Mouse (Mus musculus): Measurements from ENCODE around the gene B020031M17Rik. TPM values are rescaled to one million over a fixed set of nuclear protein-coding genes. Genes with fewer than 3 reads are reported as not detected.
"Not testable (repeated sequence)": the region's sequence is repeated elsewhere in the genome, so short reads cannot be mapped to it uniquely, and the experiment has no call there.

The B020031M17Rik gene
- polyA plus RNA-seq (2015; fragmentation: Nextera tagmentation; extraction: Ambion mirVana): not detected in 2 replicates

DNA sequence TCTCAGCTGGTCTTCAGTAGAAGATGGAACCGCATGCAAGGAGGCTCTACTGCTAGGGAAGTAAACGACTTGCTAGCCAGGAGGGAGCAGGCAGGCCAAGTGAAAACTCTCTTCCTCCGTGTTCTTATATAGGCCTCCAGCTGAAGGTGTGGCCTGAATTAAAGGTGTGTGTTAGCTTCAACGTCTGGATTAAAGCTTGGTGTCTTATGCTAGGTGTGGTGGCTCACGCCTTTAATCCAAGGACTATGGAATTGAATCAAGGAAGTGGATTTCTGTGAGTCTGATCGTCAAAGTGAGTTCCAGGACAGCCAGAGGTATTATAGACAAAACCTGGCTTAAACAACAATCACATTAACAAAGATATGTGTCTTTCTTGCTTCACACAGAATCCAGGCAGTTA, at the start of gene B020031M17Rik:
TSS of gene B020031M17Rik (minus strand) at position 101 of the 400 bp plus-strand sequence.
- not testable (repeated sequence) for H3K9me3 ChIP-seq (ENCODE audit: control insufficient read depth, low read length); H3K36me3 ChIP-seq (ENCODE audit: control insufficient read depth, insufficient read depth, low read length); ATAC-seq (ENCODE audit: low read depth); H3K4me3 ChIP-seq (ENCODE audit: low read length); H3K9ac ChIP-seq (ENCODE audit: low read length); H3K27ac ChIP-seq (ENCODE audit: low read length); H3K4me2 ChIP-seq (ENCODE audit: low read depth, low read length); H3K4me1 ChIP-seq (replicated peaks; ENCODE audit: control insufficient read depth, insufficient read depth, low read length); H3K27me3 ChIP-seq (ENCODE audit: control insufficient read depth, insufficient read depth, low read depth, low read length)
- 69% methylated on average over 3 of the region's 6 CpGs for WGBS

DNA sequence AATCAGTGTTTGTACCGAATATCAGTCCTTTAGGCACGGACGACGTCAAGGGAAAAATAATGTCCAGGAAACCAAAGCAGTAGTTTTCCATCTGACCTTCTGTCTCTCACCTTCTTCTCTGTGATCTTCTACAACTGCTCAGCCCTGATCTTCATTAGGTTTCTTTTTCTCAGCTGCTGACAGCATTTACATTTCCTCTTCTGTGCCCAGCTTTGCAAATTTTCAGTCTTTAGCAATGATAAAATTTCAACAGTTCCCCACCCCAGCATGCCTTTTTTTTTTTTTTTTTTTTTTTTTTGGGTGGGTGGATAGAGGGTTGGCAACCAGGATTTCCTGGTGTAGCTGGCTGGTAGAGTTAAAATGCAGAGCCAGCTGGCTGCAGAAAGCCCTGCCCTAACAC, 48.6 kb upstream of the B020031M17Rik start:
- not testable (repeated sequence) for H3K4me1 ChIP-seq (replicated peaks; ENCODE audit: control insufficient read depth, insufficient read depth, low read length); ATAC-seq (ENCODE audit: low read depth); H3K9me3 ChIP-seq (ENCODE audit: control insufficient read depth, low read length); H3K4me2 ChIP-seq (ENCODE audit: low read depth, low read length); H3K27ac ChIP-seq (ENCODE audit: low read length); H3K27me3 ChIP-seq (ENCODE audit: control insufficient read depth, insufficient read depth, low read depth, low read length); H3K36me3 ChIP-seq (ENCODE audit: control insufficient read depth, insufficient read depth, low read length); H3K9ac ChIP-seq (ENCODE audit: low read length); H3K4me3 ChIP-seq (ENCODE audit: low read length)
- no CpG with 5 or more reads among the region's 4 CpGs for WGBS

DNA sequence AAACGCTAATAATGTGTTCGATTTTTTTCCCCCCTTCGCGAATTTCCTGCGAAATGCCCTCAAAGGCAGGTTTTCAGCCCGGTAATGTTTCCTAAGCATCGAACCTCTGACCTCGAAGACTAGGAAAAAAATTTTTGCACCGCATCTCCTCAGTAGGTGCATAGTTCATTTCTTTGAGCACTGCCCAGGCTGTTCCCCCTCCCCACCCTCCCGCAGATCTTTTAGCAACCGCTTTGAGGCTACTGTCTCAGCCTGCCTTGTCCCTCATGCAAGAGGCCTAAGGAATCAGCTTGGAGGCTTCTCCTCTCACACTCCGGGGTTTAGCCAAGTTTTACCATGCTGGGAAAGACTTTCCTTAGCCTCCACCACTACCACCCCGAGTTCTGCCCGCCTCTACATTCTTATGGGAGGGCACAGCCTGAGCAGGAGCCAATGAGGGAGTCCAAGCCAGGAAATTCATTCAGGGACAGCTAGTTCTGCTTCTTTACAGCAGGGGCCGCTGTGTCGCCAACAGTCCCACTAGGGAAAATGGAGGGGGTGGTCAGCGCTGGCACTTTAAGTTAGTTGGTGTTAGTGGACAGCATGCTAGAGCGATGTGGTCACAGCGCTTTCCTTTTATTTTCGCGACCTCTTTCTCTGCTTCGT, 48.0 kb upstream of the B020031M17Rik start:
- not testable (repeated sequence) for H3K4me2 ChIP-seq (ENCODE audit: low read depth, low read length); H3K27ac ChIP-seq (ENCODE audit: low read length); H3K36me3 ChIP-seq (ENCODE audit: control insufficient read depth, insufficient read depth, low read length); ATAC-seq (ENCODE audit: low read depth); H3K4me1 ChIP-seq (replicated peaks; ENCODE audit: control insufficient read depth, insufficient read depth, low read length); H3K4me3 ChIP-seq (ENCODE audit: low read length); H3K9ac ChIP-seq (ENCODE audit: low read length); H3K27me3 ChIP-seq (ENCODE audit: control insufficient read depth, insufficient read depth, low read depth, low read length); H3K9me3 ChIP-seq (ENCODE audit: control insufficient read depth, low read length)
- WGBS: no CpG with 5 or more reads among the region's 22 CpGs

DNA sequence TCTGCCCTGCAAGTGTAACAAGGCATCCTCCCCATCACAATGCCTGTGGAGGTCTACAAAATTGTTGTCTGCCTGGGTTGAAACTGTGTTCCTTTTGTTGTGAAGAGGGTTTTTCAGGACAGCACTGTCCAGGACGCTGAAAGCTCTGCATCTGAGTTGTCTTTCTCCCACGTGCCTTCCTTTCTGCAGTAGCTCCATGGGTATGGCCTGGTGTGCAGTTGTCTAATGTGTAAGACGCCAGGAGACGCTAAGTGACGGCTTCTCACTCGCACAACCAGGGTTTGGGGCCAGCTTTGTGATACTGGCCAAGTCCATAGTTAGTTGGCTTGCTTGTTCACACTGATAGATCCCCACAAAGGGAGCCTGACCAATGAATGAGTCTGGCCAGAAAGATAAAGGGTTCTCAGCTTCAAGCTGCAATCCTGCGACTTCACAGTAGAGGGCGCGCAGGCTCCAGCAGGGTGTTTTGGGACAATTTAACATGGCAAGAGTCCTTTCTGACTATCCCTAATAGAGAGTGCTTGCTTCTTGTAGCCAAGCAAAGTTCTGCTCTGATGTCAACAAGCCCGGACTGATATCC, 41.4 kb upstream of the B020031M17Rik start:
- whole genome bisulfite sequencing: no CpG with 5 or more reads among the region's 10 CpGs
- not testable (repeated sequence) for ATAC-seq (ENCODE audit: low read depth); H3K4me3 ChIP-seq (ENCODE audit: low read length); H3K9me3 ChIP-seq (ENCODE audit: control insufficient read depth, low read length); H3K36me3 ChIP-seq (ENCODE audit: control insufficient read depth, insufficient read depth, low read length); H3K27me3 ChIP-seq (ENCODE audit: control insufficient read depth, insufficient read depth, low read depth, low read length); H3K27ac ChIP-seq (ENCODE audit: low read length); H3K4me1 ChIP-seq (replicated peaks; ENCODE audit: control insufficient read depth, insufficient read depth, low read length); H3K9ac ChIP-seq (ENCODE audit: low read length); H3K4me2 ChIP-seq (ENCODE audit: low read depth, low read length)

DNA sequence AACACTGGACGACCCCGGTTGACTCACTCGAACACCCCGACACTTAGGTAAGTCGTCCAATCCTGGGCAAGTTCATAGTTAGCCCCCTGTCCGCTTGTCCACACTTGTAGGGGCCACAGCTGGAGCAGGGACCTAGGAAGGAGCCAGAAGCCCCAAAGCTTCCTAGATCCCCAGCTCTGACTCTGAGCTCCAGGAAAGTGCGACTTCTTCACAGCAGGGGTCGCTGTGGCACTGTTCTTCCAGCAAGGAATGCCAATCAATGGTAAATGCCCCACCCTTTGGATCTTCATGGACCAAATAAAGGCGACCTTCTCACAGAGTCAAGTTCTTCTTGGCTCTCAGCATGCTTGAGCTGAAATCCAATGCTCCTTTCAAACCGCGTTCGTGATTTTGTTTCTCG, 40.7 kb upstream of the B020031M17Rik start:
- WGBS: no CpG with 5 or more reads among the region's 13 CpGs

DNA sequence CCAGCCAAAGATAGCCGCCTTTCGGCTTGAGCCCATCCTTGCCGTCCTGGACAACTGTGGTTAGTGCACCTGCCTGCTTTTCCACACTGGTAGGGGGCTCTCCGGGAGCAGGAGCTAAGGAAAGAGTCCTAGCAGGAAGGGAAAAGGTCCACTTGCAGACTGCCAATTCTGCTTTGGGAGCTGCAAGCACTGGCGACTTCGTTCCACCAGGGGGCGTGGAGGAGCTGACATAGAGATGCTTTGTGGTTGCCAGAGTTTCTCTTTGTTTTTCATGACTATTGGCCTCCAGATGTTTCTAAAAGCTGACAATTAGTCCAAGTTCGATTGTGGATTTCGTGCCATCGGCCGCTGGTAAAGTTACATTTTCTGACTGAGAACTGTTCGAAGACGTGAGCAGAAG, 18.6 kb upstream of the B020031M17Rik start:
- H3K27me3 ChIP-seq (ENCODE audit: control insufficient read depth, insufficient read depth, low read depth, low read length); H3K4me3 ChIP-seq (ENCODE audit: low read length); H3K4me2 ChIP-seq (ENCODE audit: low read depth, low read length); H3K9me3 ChIP-seq (ENCODE audit: control insufficient read depth, low read length); H3K36me3 ChIP-seq (ENCODE audit: control insufficient read depth, insufficient read depth, low read length); H3K9ac ChIP-seq (ENCODE audit: low read length); ATAC-seq (ENCODE audit: low read depth); H3K4me1 ChIP-seq (replicated peaks; ENCODE audit: control insufficient read depth, insufficient read depth, low read length); H3K27ac ChIP-seq (ENCODE audit: low read length): not testable (repeated sequence)
- WGBS: no CpG with 5 or more reads among the region's 13 CpGs

More for the DNA sequence above, 40.7 kb upstream of the B020031M17Rik start:
- not testable (repeated sequence) for H3K27me3 ChIP-seq (ENCODE audit: control insufficient read depth, insufficient read depth, low read depth, low read length); H3K9me3 ChIP-seq (ENCODE audit: control insufficient read depth, low read length); H3K36me3 ChIP-seq (ENCODE audit: control insufficient read depth, insufficient read depth, low read length); H3K4me3 ChIP-seq (ENCODE audit: low read length); H3K27ac ChIP-seq (ENCODE audit: low read length); H3K9ac ChIP-seq (ENCODE audit: low read length); ATAC-seq (ENCODE audit: low read depth); H3K4me2 ChIP-seq (ENCODE audit: low read depth, low read length); H3K4me1 ChIP-seq (replicated peaks; ENCODE audit: control insufficient read depth, insufficient read depth, low read length)

DNA sequence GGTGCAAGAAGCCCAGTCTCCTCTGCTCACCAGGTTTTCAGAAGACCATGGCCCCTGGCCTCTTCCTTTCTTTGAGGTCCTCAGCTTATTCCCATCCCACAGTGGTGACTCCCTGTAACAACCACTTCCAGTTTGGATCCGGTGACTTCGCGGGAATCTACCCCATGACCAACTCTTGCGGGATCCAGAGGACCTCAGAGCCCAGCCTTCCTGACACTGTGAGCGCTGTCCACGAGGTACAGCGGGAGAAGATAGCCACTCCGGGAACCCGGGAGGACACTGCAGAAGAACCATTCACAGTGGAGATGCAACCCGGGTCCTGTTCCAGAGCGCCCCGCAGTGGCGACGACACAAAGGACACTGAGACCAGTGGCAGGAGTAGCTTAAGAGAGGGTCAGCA, 17.6 kb upstream of the B020031M17Rik start:
- not testable (repeated sequence) for H3K27ac ChIP-seq (ENCODE audit: low read length); ATAC-seq (ENCODE audit: low read depth)

DNA sequence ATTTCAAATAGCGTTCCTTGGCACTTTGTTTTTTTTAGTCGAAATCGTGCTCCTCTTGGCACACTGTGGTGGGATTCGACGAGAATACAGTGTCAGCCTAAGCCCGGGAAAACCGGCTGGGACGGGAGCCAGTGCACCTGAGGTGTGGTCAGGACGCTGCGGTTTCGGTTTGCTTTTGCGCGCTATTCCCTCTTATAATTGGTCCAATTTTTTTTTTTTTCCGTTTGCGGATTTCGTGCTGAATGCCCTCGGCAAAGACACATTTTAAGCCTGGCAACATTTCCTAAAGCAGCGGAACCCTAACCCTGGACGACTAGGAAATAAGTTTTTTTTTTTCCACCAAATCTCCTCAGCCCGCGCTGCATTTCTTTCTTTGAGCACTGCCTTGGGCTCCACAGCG, 15.4 kb upstream of the B020031M17Rik start:
- not testable (repeated sequence) for H3K9me3 ChIP-seq (ENCODE audit: control insufficient read depth, low read length); H3K9ac ChIP-seq (ENCODE audit: low read length); H3K27ac ChIP-seq (ENCODE audit: low read length); H3K36me3 ChIP-seq (ENCODE audit: control insufficient read depth, insufficient read depth, low read length); H3K27me3 ChIP-seq (ENCODE audit: control insufficient read depth, insufficient read depth, low read depth, low read length); H3K4me1 ChIP-seq (replicated peaks; ENCODE audit: control insufficient read depth, insufficient read depth, low read length)
- 0% methylated on average over 20 of the region's 22 CpGs for WGBS
- H3K4me2 ChIP-seq (ENCODE audit: low read depth, low read length): peak overlapping the region; percentile 45
- ATAC-seq (ENCODE audit: low read depth): peak; percentile 64; the same call in 1 of the 2 replicates
- peak overlapping the region; percentile 31 for H3K4me3 ChIP-seq (ENCODE audit: low read length)

More for the DNA sequence above, 17.6 kb upstream of the B020031M17Rik start:
- not testable (repeated sequence) for H3K4me1 ChIP-seq (replicated peaks; ENCODE audit: control insufficient read depth, insufficient read depth, low read length); H3K4me2 ChIP-seq (ENCODE audit: low read depth, low read length); H3K9ac ChIP-seq (ENCODE audit: low read length); H3K27me3 ChIP-seq (ENCODE audit: control insufficient read depth, insufficient read depth, low read depth, low read length); H3K4me3 ChIP-seq (ENCODE audit: low read length); H3K9me3 ChIP-seq (ENCODE audit: control insufficient read depth, low read length); H3K36me3 ChIP-seq (ENCODE audit: control insufficient read depth, insufficient read depth, low read length)
- WGBS: no CpG with 5 or more reads among the region's 14 CpGs

DNA sequence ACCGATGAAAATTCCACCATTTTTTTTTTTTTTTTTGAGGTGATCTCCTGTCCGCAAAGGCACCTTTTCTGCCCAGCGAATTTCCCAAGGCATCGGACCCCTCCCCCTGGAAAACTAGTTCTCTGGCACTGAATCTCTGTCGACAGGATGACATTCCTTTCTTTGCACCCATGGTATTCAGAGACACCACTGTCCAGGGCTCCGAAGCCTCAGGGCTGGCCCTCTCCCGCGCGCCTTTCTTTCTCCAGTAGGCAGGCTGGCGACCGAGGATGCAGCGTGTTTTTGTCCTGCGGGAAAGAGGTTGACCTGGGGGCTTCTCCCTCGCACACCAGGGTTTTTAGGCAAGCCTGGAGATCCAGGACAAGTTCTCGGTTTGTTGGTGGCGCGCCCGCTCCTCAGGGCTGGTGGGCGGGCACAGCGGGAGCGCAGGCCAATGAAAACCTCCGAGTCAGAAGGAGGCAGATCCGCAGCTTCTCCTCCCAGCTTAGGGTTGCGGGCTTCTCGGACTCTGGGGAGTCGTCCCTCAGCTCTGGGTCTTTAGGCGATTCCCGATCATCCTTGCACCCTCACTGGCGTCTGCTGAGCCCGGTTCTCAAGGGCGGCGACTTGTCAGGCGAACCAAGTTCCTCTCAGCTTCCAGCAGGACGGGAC, 14.8 kb upstream of the B020031M17Rik start:
- ATAC-seq (ENCODE audit: low read depth): peak; percentile 71
- Histone ChIP-seq H3K4me2 (ENCODE audit: low read depth, low read length) (peak overlapping the region; percentile 45), H3K4me3 (ENCODE audit: low read length) (peak overlapping the region; percentile 31)
- H3K36me3 ChIP-seq (ENCODE audit: control insufficient read depth, insufficient read depth, low read length); H3K27me3 ChIP-seq (ENCODE audit: control insufficient read depth, insufficient read depth, low read depth, low read length); H3K4me1 ChIP-seq (replicated peaks; ENCODE audit: control insufficient read depth, insufficient read depth, low read length); H3K9ac ChIP-seq (ENCODE audit: low read length); H3K27ac ChIP-seq (ENCODE audit: low read length); H3K9me3 ChIP-seq (ENCODE audit: control insufficient read depth, low read length): not testable (repeated sequence)
- under 1% methylated on average over 13 of the region's 34 CpGs for WGBS

Measured in lung, embryonic 16.5 days (tissue).